Mouse (Mus musculus): ENCODE data around the gene Wdfy4. TPM values are rescaled to one million over a fixed set of nuclear protein-coding genes. Genes with fewer than 3 reads are reported as not detected.

Wdfy4 gene
- polyA plus RNA-seq, 1 experiment from 2014 or later = 0.15 TPM

DNA sequence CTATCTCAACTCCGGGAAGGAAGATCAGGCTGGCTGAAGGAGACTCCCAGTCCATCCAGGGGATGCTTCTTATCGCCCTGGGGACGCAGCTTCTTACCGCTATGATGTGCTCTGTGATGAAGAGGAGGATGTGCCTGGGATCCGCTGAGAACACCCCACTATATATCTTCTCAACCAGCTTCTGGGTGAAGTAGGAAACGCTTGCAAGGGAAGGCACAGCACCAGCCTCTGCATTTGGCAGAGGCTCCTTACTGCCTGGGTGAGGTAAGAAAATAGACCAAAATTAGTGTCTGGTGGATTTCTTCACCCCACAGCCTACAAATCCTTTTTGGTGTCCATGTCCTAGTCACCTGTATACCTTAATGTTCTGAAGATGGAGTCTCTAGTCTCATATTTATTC is 107.2 kb downstream of the Wdfy4 start:
- peaks cover 6% of the 10 kb centered on the region; the same call in 1 of the 2 replicates for H3K27me3 ChIP-seq
- no peaks in the 10 kb centered on the region for H3K36me3 ChIP-seq
- no peak overlapping the region for H3K4me2 ChIP-seq
- no peak for ATAC-seq (ENCODE audit: insufficient number of reproducible peaks, insufficient read depth, low FRiP score, low TSS enrichment, low read depth)
- H3K9me3 ChIP-seq = no peaks in the 10 kb centered on the region
- H3K4me1 ChIP-seq (replicated peaks) = no peaks in the 10 kb centered on the region; the same call in 1 of the 2 replicates
- WGBS = 83% methylated on average over 6 of the region's 6 CpGs
- H3K9ac ChIP-seq (replicated peaks) = no peak overlapping the region
- no peak overlapping the region for H3K4me3 ChIP-seq (replicated peaks)
- no peak overlapping the region for H3K27ac ChIP-seq

- 76% methylated on average over 3 of the region's 3 CpGs for WGBS
Observed at GRCm38 (mm10) chr14:33073355-33073754, 112.0 kb downstream of the Wdfy4 start.

GRCm38 (mm10) chr14:33072351-33072750 is 113.0 kb downstream of the Wdfy4 start:
- H3K9me3 ChIP-seq = no peaks in the 10 kb centered on the region
- H3K27ac ChIP-seq = no peak overlapping the region
- H3K4me2 ChIP-seq = no peak overlapping the region
- ATAC-seq (ENCODE audit: insufficient number of reproducible peaks, insufficient read depth, low FRiP score, low TSS enrichment, low read depth) = no peak
- H3K4me1 ChIP-seq (replicated peaks) = no peaks in the 10 kb centered on the region
- H3K27me3 ChIP-seq = 0 out of 2 replicates have a peak, but pooled peaks cover 3% of the 10 kb centered on the region
- H3K4me3 ChIP-seq (replicated peaks) = no peak overlapping the region
- H3K36me3 ChIP-seq = no peaks in the 10 kb centered on the region
- no peak overlapping the region for H3K9ac ChIP-seq (replicated peaks)
- 87% methylated on average over 7 of the region's 7 CpGs for WGBS

More at GRCm38 (mm10) chr14:33073355-33073754, 112.0 kb downstream of the Wdfy4 start:
- ATAC-seq (ENCODE audit: insufficient number of reproducible peaks, insufficient read depth, low FRiP score, low TSS enrichment, low read depth) = no peak
- H3K9me3 ChIP-seq = no peaks in the 10 kb centered on the region
- no peaks in the 10 kb centered on the region for H3K4me1 ChIP-seq (replicated peaks)
- H3K27me3 ChIP-seq = 0 out of 2 replicates have a peak, but pooled peaks cover 3% of the 10 kb centered on the region
- no peak overlapping the region for H3K9ac ChIP-seq (replicated peaks)
- no peaks in the 10 kb centered on the region for H3K36me3 ChIP-seq
- no peak overlapping the region for H3K4me2 ChIP-seq
- no peak overlapping the region for H3K4me3 ChIP-seq (replicated peaks)
- no peak overlapping the region for H3K27ac ChIP-seq

DNA sequence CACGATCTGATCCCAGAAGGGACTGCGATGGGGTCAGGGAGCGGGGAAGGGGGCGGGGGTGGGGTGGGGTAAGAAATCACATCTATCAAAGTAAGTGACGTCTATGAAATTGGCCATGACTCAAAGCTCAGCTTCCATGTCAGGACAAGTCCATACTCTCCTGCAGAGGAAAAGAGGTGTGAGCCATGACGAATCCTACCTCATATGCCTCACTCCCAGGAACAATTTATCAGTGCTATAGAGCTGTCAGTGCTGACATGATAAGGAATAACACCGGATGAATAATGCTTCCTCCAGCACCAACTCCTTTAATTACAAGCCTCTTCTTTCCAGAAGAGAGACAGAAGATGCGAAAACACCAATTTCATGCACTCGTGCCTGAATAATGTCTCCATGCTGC is 117.6 kb downstream of the Wdfy4 start:
- Histone ChIP-seq H3K9me3 (no peaks in the 10 kb centered on the region), H3K27me3 (no peaks in the 10 kb centered on the region), H3K9ac (replicated peaks) (no peak overlapping the region), H3K27ac (no peak overlapping the region), H3K36me3 (no peaks in the 10 kb centered on the region), H3K4me1 (replicated peaks) (no peaks in the 10 kb centered on the region), H3K4me2 (no peak overlapping the region), H3K4me3 (replicated peaks) (no peak overlapping the region)
- 75% methylated on average over 9 of the region's 9 CpGs for WGBS
- ATAC-seq (ENCODE audit: insufficient number of reproducible peaks, insufficient read depth, low FRiP score, low TSS enrichment, low read depth) = no peak

DNA sequence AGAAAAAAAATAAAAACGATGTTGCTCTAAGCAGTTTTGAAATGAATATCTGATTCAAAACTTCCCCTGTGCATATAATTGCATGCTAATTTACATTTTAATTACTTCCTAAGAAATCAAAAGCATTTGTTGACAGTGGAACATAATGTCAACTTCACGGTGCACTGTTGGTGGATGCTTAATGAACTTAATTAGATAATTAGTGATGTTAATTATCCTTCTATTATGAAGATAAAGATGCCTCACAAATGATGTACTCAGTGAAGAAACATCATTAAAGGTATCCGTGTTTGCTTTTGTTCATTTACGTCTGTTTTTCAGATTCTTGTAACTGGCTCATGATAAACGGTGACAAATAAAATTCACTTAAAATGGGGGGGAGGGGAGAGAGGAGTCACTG is 122.3 kb downstream of the Wdfy4 start:
- ATAC-seq (ENCODE audit: insufficient number of reproducible peaks, insufficient read depth, low FRiP score, low TSS enrichment, low read depth) = no peak
- H3K9ac ChIP-seq (replicated peaks) = no peak overlapping the region
- H3K36me3 ChIP-seq = no peaks in the 10 kb centered on the region
- 70% methylated on average over 5 of the region's 5 CpGs for WGBS
- H3K4me1 ChIP-seq (replicated peaks) = no peaks in the 10 kb centered on the region
- H3K27ac ChIP-seq = no peak overlapping the region
- H3K4me3 ChIP-seq (replicated peaks) = no peak overlapping the region
- no peaks in the 10 kb centered on the region for H3K9me3 ChIP-seq
- no peaks in the 10 kb centered on the region for H3K27me3 ChIP-seq
- H3K4me2 ChIP-seq = no peak overlapping the region

- no peak for ATAC-seq (ENCODE audit: insufficient number of reproducible peaks, insufficient read depth, low FRiP score, low TSS enrichment, low read depth)
- Histone ChIP-seq H3K27ac (no peak overlapping the region), H3K4me1 (replicated peaks) (no peaks in the 10 kb centered on the region), H3K9me3 (no peaks in the 10 kb centered on the region), H3K36me3 (no peaks in the 10 kb centered on the region), H3K4me3 (replicated peaks) (no peak overlapping the region), H3K27me3 (no peaks in the 10 kb centered on the region; the same call in 1 of the 2 replicates), H3K9ac (replicated peaks) (no peak overlapping the region), H3K4me2 (no peak overlapping the region)
- WGBS = 93% methylated on average over 7 of the region's 7 CpGs
Observed at GRCm38 (mm10) chr14:33058881-33059660, 126.2 kb downstream of the Wdfy4 start.

DNA sequence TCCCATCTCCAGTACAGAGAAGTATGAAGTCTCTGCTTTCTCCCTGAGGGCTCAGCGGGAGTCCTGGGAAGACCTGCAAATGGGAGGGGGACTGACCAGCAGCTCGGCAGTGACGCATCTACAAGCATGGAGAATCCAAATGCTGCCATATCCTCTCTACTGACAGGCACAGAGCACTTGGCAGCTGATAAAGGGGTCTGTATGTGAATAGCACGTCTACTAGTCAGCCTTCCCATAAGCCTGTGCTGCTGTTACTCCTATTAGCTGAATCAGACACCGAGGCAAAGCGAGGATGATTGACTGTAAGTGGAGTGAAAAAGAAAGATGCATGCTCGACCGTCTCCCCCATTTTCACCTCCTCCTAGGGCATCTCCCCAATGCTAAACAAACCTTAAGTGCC is 131.9 kb downstream of the Wdfy4 start:
- no peaks in the 10 kb centered on the region for H3K4me1 ChIP-seq (replicated peaks)
- H3K4me3 ChIP-seq (replicated peaks) = no peak overlapping the region
- no peak for ATAC-seq (ENCODE audit: insufficient number of reproducible peaks, insufficient read depth, low FRiP score, low TSS enrichment, low read depth)
- H3K27ac ChIP-seq = no peak overlapping the region
- H3K9me3 ChIP-seq = no peaks in the 10 kb centered on the region
- 82% methylated on average over 8 of the region's 8 CpGs for WGBS
- no peak overlapping the region for H3K9ac ChIP-seq (replicated peaks)
- H3K4me2 ChIP-seq = no peak overlapping the region
- H3K27me3 ChIP-seq = no peaks in the 10 kb centered on the region; the same call in 1 of the 2 replicates
- H3K36me3 ChIP-seq = no peaks in the 10 kb centered on the region

- H3K9ac ChIP-seq (replicated peaks) = no peak overlapping the region
- 85% methylated on average over 3 of the region's 3 CpGs for WGBS
Observed at GRCm38 (mm10) chr14:33045217-33045616, 140.1 kb downstream of the Wdfy4 start.

GRCm38 (mm10) chr14:33036811-33037210 is 148.5 kb downstream of the Wdfy4 start:
- no peaks in the 10 kb centered on the region for H3K36me3 ChIP-seq
- peaks cover 5% of the 10 kb centered on the region for H3K4me1 ChIP-seq (replicated peaks)
- no peak overlapping the region for H3K4me2 ChIP-seq
- no peaks in the 10 kb centered on the region for H3K27me3 ChIP-seq
- no peak overlapping the region for H3K9ac ChIP-seq (replicated peaks)
- H3K27ac ChIP-seq = no peak overlapping the region
- WGBS = 42% methylated on average over 3 of the region's 3 CpGs
- no peaks in the 10 kb centered on the region for H3K9me3 ChIP-seq
- no peak for ATAC-seq (ENCODE audit: insufficient number of reproducible peaks, insufficient read depth, low FRiP score, low TSS enrichment, low read depth)
- no peak overlapping the region for H3K4me3 ChIP-seq (replicated peaks)

More at GRCm38 (mm10) chr14:33045217-33045616, 140.1 kb downstream of the Wdfy4 start:
- no peaks in the 10 kb centered on the region for H3K36me3 ChIP-seq
- no peak for ATAC-seq (ENCODE audit: insufficient number of reproducible peaks, insufficient read depth, low FRiP score, low TSS enrichment, low read depth)
- H3K27me3 ChIP-seq = peaks cover 9% of the 10 kb centered on the region; the same call in 1 of the 2 replicates
- no peaks in the 10 kb centered on the region for H3K4me1 ChIP-seq (replicated peaks)
- no peaks in the 10 kb centered on the region for H3K9me3 ChIP-seq
- no peak overlapping the region for H3K27ac ChIP-seq
- H3K4me2 ChIP-seq = no peak overlapping the region
- no peak overlapping the region for H3K4me3 ChIP-seq (replicated peaks)

DNA sequence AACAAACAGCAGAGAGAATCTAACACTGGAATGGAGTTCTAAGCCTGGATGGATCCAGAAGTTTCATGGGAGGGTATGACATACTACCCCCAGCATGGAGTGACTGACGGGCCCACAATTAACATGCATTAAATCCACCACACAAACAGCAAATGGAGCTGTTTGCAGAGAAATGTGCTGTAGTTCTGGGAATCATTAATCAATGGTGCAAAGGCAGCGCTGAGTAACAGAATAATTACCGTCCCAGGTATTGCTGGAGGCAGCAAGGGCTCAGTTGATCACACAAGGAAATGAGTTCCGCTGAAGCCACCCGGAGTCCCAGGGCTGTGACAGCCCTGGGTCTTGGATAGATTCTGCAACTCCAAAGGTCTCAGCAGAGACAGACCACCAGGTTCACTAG is 149.9 kb downstream of the Wdfy4 start:
- Histone ChIP-seq H3K27ac (no peak overlapping the region), H3K4me2 (no peak overlapping the region), H3K9me3 (no peaks in the 10 kb centered on the region), H3K4me3 (replicated peaks) (no peak overlapping the region), H3K27me3 (no peaks in the 10 kb centered on the region), H3K9ac (replicated peaks) (no peak overlapping the region), H3K4me1 (replicated peaks) (peaks cover 17% of the 10 kb centered on the region), H3K36me3 (no peaks in the 10 kb centered on the region)
- no peak for ATAC-seq (ENCODE audit: insufficient number of reproducible peaks, insufficient read depth, low FRiP score, low TSS enrichment, low read depth)
- 21% methylated on average over 5 of the region's 5 CpGs for WGBS

DNA sequence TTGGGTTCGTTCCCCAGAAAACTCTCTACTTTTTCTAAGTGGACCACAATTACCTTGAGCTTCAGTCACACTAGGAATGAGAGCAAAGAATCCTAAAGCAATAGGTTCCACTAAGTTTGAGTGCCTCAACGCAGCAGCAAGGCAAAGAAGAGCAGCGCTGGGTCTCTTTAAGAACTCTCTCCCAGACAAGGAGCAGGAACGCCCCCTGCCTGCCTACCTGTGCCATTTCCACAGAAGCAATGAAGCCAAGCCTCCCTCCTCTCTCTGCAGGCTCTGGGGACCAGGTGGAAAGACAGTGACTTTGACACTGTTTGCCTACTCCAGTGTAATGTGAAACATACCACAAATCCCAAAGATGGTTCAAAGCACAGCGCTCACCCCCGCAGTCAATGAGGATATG is 151.9 kb downstream of the Wdfy4 start:
- no peak overlapping the region for H3K4me3 ChIP-seq (replicated peaks)
- H3K36me3 ChIP-seq = no peaks in the 10 kb centered on the region
- H3K9me3 ChIP-seq = no peaks in the 10 kb centered on the region
- H3K4me2 ChIP-seq = no peak overlapping the region
- no peak overlapping the region for H3K9ac ChIP-seq (replicated peaks)
- no peak for ATAC-seq (ENCODE audit: insufficient number of reproducible peaks, insufficient read depth, low FRiP score, low TSS enrichment, low read depth)
- no peak overlapping the region for H3K27ac ChIP-seq
- 36% methylated on average over 6 of the region's 6 CpGs for WGBS
- no peaks in the 10 kb centered on the region for H3K27me3 ChIP-seq
- H3K4me1 ChIP-seq (replicated peaks) = peaks cover 17% of the 10 kb centered on the region

DNA sequence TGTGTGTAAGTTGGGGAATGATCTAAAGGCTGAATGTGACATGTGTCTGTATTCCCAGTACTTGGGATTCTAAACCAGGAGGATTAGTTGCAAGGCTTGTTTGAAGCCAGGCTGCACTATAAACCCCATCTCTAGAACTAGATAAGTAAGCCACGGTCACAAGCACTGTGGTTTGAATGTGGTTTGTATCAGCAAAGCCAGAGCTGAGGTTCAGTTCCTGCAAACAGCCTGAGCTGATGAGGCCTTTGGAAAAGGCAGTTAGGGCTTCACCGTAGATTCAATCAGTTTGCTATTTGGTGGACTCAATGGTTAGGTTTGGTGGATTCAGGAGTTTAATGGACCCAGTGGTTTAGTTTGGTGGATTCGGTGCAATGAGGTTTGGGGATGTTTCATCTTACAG is 154.5 kb downstream of the Wdfy4 start:
- H3K27me3 ChIP-seq = no peaks in the 10 kb centered on the region
- H3K4me2 ChIP-seq = no peak overlapping the region
- H3K9ac ChIP-seq (replicated peaks) = no peak overlapping the region
- no peak for ATAC-seq (ENCODE audit: insufficient number of reproducible peaks, insufficient read depth, low FRiP score, low TSS enrichment, low read depth)
- no peaks in the 10 kb centered on the region for H3K36me3 ChIP-seq
- no peaks in the 10 kb centered on the region for H3K9me3 ChIP-seq
- peak overlapping the region; percentile 72 for H3K27ac ChIP-seq
- H3K4me1 ChIP-seq (replicated peaks) = peaks cover 17% of the 10 kb centered on the region
- 61% methylated on average over 3 of the region's 3 CpGs for WGBS
- H3K4me3 ChIP-seq (replicated peaks) = no peak overlapping the region

Measured in limb, embryonic 12.5 days (tissue).